Mouse (Mus musculus) olfactory bulb, adult 2 months (tissue): ENCODE data around the gene Mxra7.

Source experiments
- CTCF ChIP-seq: fragments of 200-500 bp; IDR thresholded peaks from 2 replicates; pipeline ENCODE4 v1.5.1; 2012; ENCODE audit warnings: low read depth, mild to moderate bottlenecking, low read length, moderate library complexity; ENCODE audit not compliant: insufficient read depth
- POLR2A ChIP-seq: fragments of 200-500 bp; IDR thresholded peaks from 2 replicates; pipeline ENCODE4 v1.6.1; 2012; ENCODE audit warnings: mild to moderate bottlenecking, low read depth, low read length, moderate library complexity; ENCODE audit not compliant: insufficient read depth

GRCm38 (mm10) chr11:116782737-116783145 lies 45.1 kb downstream of the Mxra7 start:
- TF ChIP-seq POLR2A (no peak), CTCF (no peak)
